Mouse (Mus musculus) thymus, postnatal 14 days (tissue): ENCODE data around the gene Cd81.

Experiments used
- DNase-seq: peaks from one replicate; pipeline ENCODE4 v3.0.0; 2021

The Cd81 gene

DNA sequence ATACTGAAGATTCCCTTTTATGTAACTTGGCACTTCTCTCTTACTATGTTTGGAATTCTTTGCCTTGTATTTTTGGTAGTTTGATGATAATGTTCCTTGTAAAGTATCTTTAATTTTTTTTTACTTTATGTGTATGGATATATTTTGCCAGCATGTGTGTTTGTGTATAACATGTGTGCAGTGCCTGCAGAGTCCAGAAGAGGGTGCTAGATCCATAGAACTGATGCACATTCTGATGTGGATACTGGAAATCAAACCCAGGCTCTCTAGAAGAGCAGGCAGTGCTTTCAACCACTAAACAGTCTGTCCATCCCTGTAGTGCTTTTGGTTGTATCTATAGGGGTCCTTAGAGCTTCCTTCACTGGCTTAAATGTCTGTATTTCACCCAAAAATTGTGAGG, 62.2 kb downstream of the Cd81 start:
- no peak for DNase-seq

DNA sequence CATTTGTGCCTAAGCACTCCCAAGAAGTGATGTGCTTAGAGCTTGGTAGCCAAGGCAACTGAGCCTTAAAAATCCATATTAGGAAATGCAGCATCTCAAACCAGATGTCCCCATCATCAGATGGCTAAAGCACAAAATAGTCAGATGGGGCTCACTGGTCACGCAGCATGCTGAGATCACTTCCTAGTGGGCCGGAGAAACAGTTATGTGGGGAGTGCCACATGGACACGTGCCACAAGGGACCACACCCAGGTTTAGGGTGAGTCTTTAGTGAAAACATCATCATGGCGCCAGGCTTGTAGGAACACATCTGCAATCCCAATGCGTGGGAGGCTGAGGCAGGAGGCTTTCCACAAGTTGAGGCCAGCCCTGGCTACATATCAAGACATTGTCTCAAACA, 64.0 kb downstream of the Cd81 start:
- no peak for DNase-seq
